Mouse (Mus musculus) bone marrow macrophage, adult 2 months (primary cell): ENCODE data around the gene Larp1.
"Not testable (repeated sequence)": the region's sequence is repeated elsewhere in the genome, so short reads cannot be mapped to it uniquely, and the experiment has no call there.

Experiments used
- CTCF ChIP-seq: IDR thresholded peaks from 2 replicates; pipeline ENCODE4 v1.5.1; 2012; ENCODE audit warnings: low read depth, mild to moderate bottlenecking, low read length, moderate library complexity
- POLR2A ChIP-seq: IDR thresholded peaks from 2 replicates; pipeline ENCODE4 v1.6.1; 2012; ENCODE audit warnings: mild to moderate bottlenecking, low read depth, low read length, borderline replicate concordance

- not testable (repeated sequence) for TF ChIP-seq CTCF, POLR2A
These were observed 52.4 kb downstream of the Larp1 start for GRCm38 (mm10) chr11:58061218-58061617.
